Comparison of ENCODE assay signal across 14 mouse cellular contexts in genomic region chr2:17538493-17538892, GRCm38 (mm10).
DNase-seq lines count a peak whose midpoint lies in the region; ATAC-seq and TF ChIP-seq lines count a peak whose summit lies in the region.
"Had no signal": no experiment of that assay in that cellular context is flagged by ENCODE, and none has a peak within 500 bp of the region (broad histone marks: within the 10 kb centered on the region; RNA-seq: fewer than 3 reads in every experiment).

No protein-coding gene starts in this region.

- no peaks in the 10 kb centered on the region for H3K4me1 ChIP-seq in midbrain, postnatal 0 days (ENCODE audit: insufficient read depth, low read length)
- no peaks in the 10 kb centered on the region for H3K4me1 ChIP-seq in midbrain, embryonic 14.5 days (ENCODE audit: control insufficient read depth, insufficient read depth, low read length)
- no peaks in the 10 kb centered on the region for H3K4me1 ChIP-seq in midbrain, embryonic 15.5 days
- H3K4me1 ChIP-seq: midbrain, embryonic 12.5 days had no signal

- TF ChIP-seq CTCF in midbrain, postnatal 0 days (IDR thresholded peaks at IDR 0.05) = no peak

- no peaks in the 10 kb centered on the region for H3K27me3 ChIP-seq in midbrain, postnatal 0 days (ENCODE audit: insufficient read depth, low read length)
- no peaks in the 10 kb centered on the region for H3K27me3 ChIP-seq in midbrain, embryonic 14.5 days (ENCODE audit: control insufficient read depth, insufficient read depth, low read length)
- H3K27me3 ChIP-seq in midbrain, embryonic 15.5 days (replicated peaks) = no peaks in the 10 kb centered on the region
- H3K27me3 ChIP-seq: lung, embryonic 15.5 days; midbrain, embryonic 12.5 days; neural tube, embryonic 13.5 days had no signal

- no peak overlapping the region for H3K9ac ChIP-seq in midbrain, postnatal 0 days (replicated peaks; ENCODE audit: low read length, poor library complexity, severe bottlenecking)
- no peak overlapping the region for H3K9ac ChIP-seq in midbrain, embryonic 14.5 days (replicated peaks; ENCODE audit: low read length)
- H3K9ac ChIP-seq in midbrain, embryonic 15.5 days = no peak overlapping the region
- H3K9ac ChIP-seq: lung, embryonic 15.5 days; midbrain, embryonic 12.5 days; neural tube, embryonic 13.5 days had no signal

- H3K4me3 ChIP-seq in midbrain, postnatal 0 days (ENCODE audit: low read depth, low read length) = no peak overlapping the region
- no peak overlapping the region for H3K4me3 ChIP-seq in midbrain, embryonic 14.5 days (replicated peaks; ENCODE audit: low read depth, low read length)
- no peak overlapping the region for H3K4me3 ChIP-seq in midbrain, embryonic 15.5 days
- H3K4me3 ChIP-seq: erythroblast, embryonic 14.5 days; lung, embryonic 15.5 days; midbrain, embryonic 12.5 days; neural tube, embryonic 13.5 days had no signal

- 97% methylated on average over 4 of the region's 4 CpGs for WGBS in midbrain, postnatal 0 days
- 89% methylated on average over 4 of the region's 4 CpGs for WGBS in midbrain, embryonic 14.5 days
- 93% methylated on average over 4 of the region's 4 CpGs for WGBS in midbrain, embryonic 15.5 days

- no peak overlapping the region for H3K27ac ChIP-seq in midbrain, postnatal 0 days (ENCODE audit: low read depth, low read length)
- H3K27ac ChIP-seq in midbrain, embryonic 14.5 days (replicated peaks; ENCODE audit: low read depth, low read length) = no peak overlapping the region
- no peak overlapping the region for H3K27ac ChIP-seq in midbrain, embryonic 15.5 days
- H3K27ac ChIP-seq: lung, embryonic 15.5 days; midbrain, embryonic 12.5 days; neural tube, embryonic 13.5 days had no signal

- no peaks in the 10 kb centered on the region for H3K9me3 ChIP-seq in midbrain, postnatal 0 days (ENCODE audit: low read length)
- no peaks in the 10 kb centered on the region for H3K9me3 ChIP-seq in midbrain, embryonic 14.5 days (ENCODE audit: control insufficient read depth, low read length)
- no peaks in the 10 kb centered on the region for H3K9me3 ChIP-seq in midbrain, embryonic 15.5 days
- H3K9me3 ChIP-seq: lung, embryonic 15.5 days; midbrain, embryonic 12.5 days; neural tube, embryonic 13.5 days had no signal

- no peak overlapping the region for H3K4me2 ChIP-seq in midbrain, postnatal 0 days (ENCODE audit: low read depth, low read length, poor library complexity, severe bottlenecking)
- no peak overlapping the region for H3K4me2 ChIP-seq in midbrain, embryonic 14.5 days (ENCODE audit: low read length)
- no peak overlapping the region for H3K4me2 ChIP-seq in midbrain, embryonic 15.5 days
- H3K4me2 ChIP-seq: lung, embryonic 15.5 days; midbrain, embryonic 12.5 days; neural tube, embryonic 13.5 days had no signal

- H3K36me3 ChIP-seq in midbrain, postnatal 0 days (ENCODE audit: insufficient read depth, low read length) = no peaks in the 10 kb centered on the region
- no peaks in the 10 kb centered on the region for H3K36me3 ChIP-seq in midbrain, embryonic 14.5 days (ENCODE audit: control insufficient read depth, insufficient read depth, low read length)
- H3K36me3 ChIP-seq in midbrain, embryonic 15.5 days (replicated peaks) = no peaks in the 10 kb centered on the region
- H3K36me3 ChIP-seq: lung, embryonic 15.5 days; midbrain, embryonic 12.5 days; neural tube, embryonic 13.5 days had no signal

- DNase-seq in midbrain, postnatal 0 days (ENCODE audit: low spot score) = peak; percentile 46
- DNase-seq in midbrain, embryonic 14.5 days = no peak
- DNase-seq in cerebellum, postnatal 36 days = peak; percentile 66 to 75
- peak; percentile 55 to 80 for DNase-seq in layer of hippocampus, postnatal 14 days (ENCODE audit: low spot score in 2 of 2)
- DNase-seq in telencephalon, adult 2 months (ENCODE audit: low read depth, low spot score) = peak; percentile 93
- no peak for DNase-seq in heart, postnatal 4 days
- DNase-seq: adrenal gland, adult 2 months; spleen, adult 18-20 months had no signal

- no peak for ATAC-seq in midbrain, postnatal 0 days (ENCODE audit: low FRiP score)
- no peak for ATAC-seq in midbrain, embryonic 14.5 days (ENCODE audit: low FRiP score, low TSS enrichment)
- no peak for ATAC-seq in inflammation-experienced regulatory T-cells, adult 6 months
- no peak for ATAC-seq in midbrain, embryonic 15.5 days (replicated peaks)

Comparison
In these comparisons a context has a peak if more than half of its experiments do, and no peak if none do; other contexts are left out.
1. DNase-seq: peak in midbrain, postnatal 0 days (single experiment), cerebellum, postnatal 36 days (2 of 2), layer of hippocampus, postnatal 14 days (2 of 2) and telencephalon, adult 2 months (single experiment); none in midbrain, embryonic 14.5 days (single experiment) and heart, postnatal 4 days (single experiment).